Mouse (Mus musculus) intestine, embryonic 16.5 days (tissue): ENCODE measurements around the gene Grin2b. TPM values are rescaled to one million over a fixed set of nuclear protein-coding genes. Genes with fewer than 3 reads are reported as not detected.

ENCODE experiments used
- ATAC-seq: fragments of 200-750 bp; cut with Nextera tagmentation; 2 replicates; pipeline ENCODE4 v1.8.0; 2017; ENCODE audit warnings: moderate TSS enrichment, moderate library complexity
- H3K27ac ChIP-seq: fragments of 300-500 bp; sonication (generic); 2 replicates; pipeline ENCODE4 v1.5.1; 2014; ENCODE audit warnings: mild to moderate bottlenecking, low read length
- H3K27me3 ChIP-seq: fragments of 300-500 bp; sonication (generic); replicated peaks from 2 replicates; pipeline ENCODE4 v1.6.1; 2014; ENCODE audit warnings: low read length, control low read depth, mixed read lengths; ENCODE audit not compliant: control insufficient read depth, insufficient read depth
- H3K36me3 ChIP-seq: fragments of 300-500 bp; sonication (generic); 2 replicates; pipeline ENCODE4 v1.6.1; 2014; ENCODE audit warnings: low read length, control low read depth; ENCODE audit not compliant: control insufficient read depth, insufficient read depth
- H3K4me1 ChIP-seq: fragments of 300-500 bp; sonication (generic); 2 replicates; pipeline ENCODE4 v1.6.1; 2014; ENCODE audit warnings: low read length, control low read depth, mixed read lengths; ENCODE audit not compliant: control insufficient read depth, insufficient read depth
- H3K4me2 ChIP-seq: fragments of 300-500 bp; sonication (generic); 2 replicates; pipeline ENCODE4 v1.6.1; 2014; ENCODE audit warnings: low read depth, low read length, control low read depth
- H3K4me3 ChIP-seq: fragments of 300-500 bp; sonication (generic); 2 replicates; pipeline ENCODE4 v1.5.1; 2014; ENCODE audit warnings: mild to moderate bottlenecking, low read length
- H3K9ac ChIP-seq: fragments of 300-500 bp; sonication (generic); 2 replicates; pipeline ENCODE4 v1.6.1; 2014; ENCODE audit warnings: low read depth, low read length
- H3K9me3 ChIP-seq: fragments of 300-500 bp; sonication (generic); 2 replicates; pipeline ENCODE4 v1.6.1; 2016; ENCODE audit warnings: low read length, control low read depth; ENCODE audit not compliant: control insufficient read depth
- WGBS: fragments of 180-500 bp; shearing (Covaris S2); extraction: QIAGEN DNeasy Blood & Tissue Kit; methylation state at CpG from one replicate; pipeline ENCODE4 v1.1.7; 2014; 5-methylcytosine and 5-hydroxymethylcytosine counted together
- polyA plus RNA-seq: library from polyadenylated mRNA; unstranded; fragments of >200 nt; fragmentation: Nextera tagmentation; extraction: Ambion mirVana; gene quantifications from 2 replicates; pipeline ENCODE4 v1.2.1, GENCODE M21; 2015

Gene Grin2b
- polyA plus RNA-seq, 1 experiment from 2014 or later: not detected

- Histone ChIP-seq H3K36me3 (no peaks in the 10 kb centered on the region), H3K4me3 (no peak overlapping the region), H3K9ac (no peak overlapping the region), H3K4me1 (no peaks in the 10 kb centered on the region), H3K4me2 (no peak overlapping the region), H3K9me3 (no peaks in the 10 kb centered on the region), H3K27me3 (no peaks in the 10 kb centered on the region), H3K27ac (no peak overlapping the region)
- no peak for ATAC-seq
- WGBS: 75% methylated on average over 3 of the region's 3 CpGs
Measured at GRCm38 (mm10) chr6:135993897-135994296, 179.4 kb downstream of the Grin2b start.

GRCm38 (mm10) chr6:135993378-135993777 is 179.9 kb downstream of the Grin2b start:
- no peaks in the 10 kb centered on the region for H3K9me3 ChIP-seq
- no peak overlapping the region for H3K4me3 ChIP-seq
- H3K36me3 ChIP-seq: no peaks in the 10 kb centered on the region
- H3K4me1 ChIP-seq: no peaks in the 10 kb centered on the region
- no peak overlapping the region for H3K27ac ChIP-seq
- H3K27me3 ChIP-seq: no peaks in the 10 kb centered on the region
- no peak overlapping the region for H3K4me2 ChIP-seq
- ATAC-seq: no peak
- no peak overlapping the region for H3K9ac ChIP-seq
- WGBS: 90% methylated on average over 11 of the region's 11 CpGs

- Histone ChIP-seq H3K4me1 (0 out of 2 replicates have a peak, but pooled peaks cover 3% of the 10 kb centered on the region), H3K4me2 (no peak overlapping the region), H3K9me3 (no peaks in the 10 kb centered on the region), H3K9ac (no peak overlapping the region), H3K27ac (no peak overlapping the region), H3K4me3 (no peak overlapping the region), H3K27me3 (no peaks in the 10 kb centered on the region), H3K36me3 (no peaks in the 10 kb centered on the region)
- 47% methylated on average over 3 of the region's 3 CpGs for WGBS
- ATAC-seq: no peak
Measured at GRCm38 (mm10) chr6:135976106-135976505, 197.2 kb downstream of the Grin2b start.

GRCm38 (mm10) chr6:135972481-135972880 is 200.8 kb downstream of the Grin2b start:
- H3K9ac ChIP-seq: no peak overlapping the region

GRCm38 (mm10) chr6:135971481-135971880 is 201.8 kb downstream of the Grin2b start:
- H3K9ac ChIP-seq: no peak overlapping the region
- 96% methylated on average over 4 of the region's 4 CpGs for WGBS
- H3K27ac ChIP-seq: no peak overlapping the region
- no peak overlapping the region for H3K4me2 ChIP-seq
- ATAC-seq: no peak
- H3K4me1 ChIP-seq: 0 out of 2 replicates have a peak, but pooled peaks cover 3% of the 10 kb centered on the region
- H3K4me3 ChIP-seq: no peak overlapping the region
- no peaks in the 10 kb centered on the region for H3K9me3 ChIP-seq
- H3K27me3 ChIP-seq: no peaks in the 10 kb centered on the region
- H3K36me3 ChIP-seq: no peaks in the 10 kb centered on the region

More at GRCm38 (mm10) chr6:135972481-135972880, 200.8 kb downstream of the Grin2b start:
- Histone ChIP-seq H3K27me3 (no peaks in the 10 kb centered on the region), H3K36me3 (no peaks in the 10 kb centered on the region), H3K4me1 (0 out of 2 replicates have a peak, but pooled peaks cover 3% of the 10 kb centered on the region), H3K9me3 (no peaks in the 10 kb centered on the region), H3K27ac (no peak overlapping the region), H3K4me3 (no peak overlapping the region), H3K4me2 (no peak overlapping the region)
- WGBS: 60% methylated on average over 9 of the region's 9 CpGs
- ATAC-seq: no peak

- 57% methylated on average over 3 of the region's 3 CpGs for WGBS
Measured at GRCm38 (mm10) chr6:135970716-135971318, 202.5 kb downstream of the Grin2b start.

GRCm38 (mm10) chr6:135961766-135962165 is 211.5 kb downstream of the Grin2b start:
- Histone ChIP-seq H3K9ac (no peak overlapping the region), H3K9me3 (no peaks in the 10 kb centered on the region), H3K4me2 (no peak overlapping the region), H3K36me3 (no peaks in the 10 kb centered on the region), H3K27ac (no peak overlapping the region), H3K4me3 (no peak overlapping the region), H3K27me3 (no peaks in the 10 kb centered on the region), H3K4me1 (0 out of 2 replicates have a peak, but pooled peaks cover 2% of the 10 kb centered on the region)
- ATAC-seq: no peak
- WGBS: 51% methylated on average over 9 of the region's 9 CpGs

More at GRCm38 (mm10) chr6:135970716-135971318, 202.5 kb downstream of the Grin2b start:
- Histone ChIP-seq H3K36me3 (no peaks in the 10 kb centered on the region), H3K27ac (no peak overlapping the region), H3K4me3 (no peak overlapping the region), H3K9ac (no peak overlapping the region), H3K9me3 (no peaks in the 10 kb centered on the region), H3K4me2 (no peak overlapping the region), H3K27me3 (no peaks in the 10 kb centered on the region), H3K4me1 (0 out of 2 replicates have a peak, but pooled peaks cover under 1% of the 10 kb centered on the region)
- ATAC-seq: no peak

- no peak for ATAC-seq
- Histone ChIP-seq H3K4me2 (no peak overlapping the region), H3K4me3 (no peak overlapping the region), H3K9ac (no peak overlapping the region), H3K27me3 (no peaks in the 10 kb centered on the region), H3K9me3 (no peaks in the 10 kb centered on the region), H3K27ac (no peak overlapping the region), H3K4me1 (no peaks in the 10 kb centered on the region), H3K36me3 (no peaks in the 10 kb centered on the region)
- 89% methylated on average over 10 of the region's 10 CpGs for WGBS
Measured at GRCm38 (mm10) chr6:135959629-135960028, 213.7 kb downstream of the Grin2b start.

- no peak overlapping the region for H3K4me2 ChIP-seq
- no peaks in the 10 kb centered on the region for H3K36me3 ChIP-seq
- WGBS: 84% methylated on average over 5 of the region's 5 CpGs
- no peaks in the 10 kb centered on the region for H3K27me3 ChIP-seq
- no peak for ATAC-seq
- no peak overlapping the region for H3K27ac ChIP-seq
- H3K9ac ChIP-seq: no peak overlapping the region
- H3K4me1 ChIP-seq: no peaks in the 10 kb centered on the region
- H3K9me3 ChIP-seq: no peaks in the 10 kb centered on the region
- H3K4me3 ChIP-seq: no peak overlapping the region
Measured at GRCm38 (mm10) chr6:135951666-135952065, 221.6 kb downstream of the Grin2b start.

GRCm38 (mm10) chr6:135945511-135945910 is 227.8 kb downstream of the Grin2b start:
- Histone ChIP-seq H3K9ac (no peak overlapping the region), H3K4me2 (no peak overlapping the region), H3K27ac (no peak overlapping the region), H3K4me3 (no peak overlapping the region), H3K27me3 (no peaks in the 10 kb centered on the region), H3K9me3 (no peaks in the 10 kb centered on the region), H3K36me3 (no peaks in the 10 kb centered on the region), H3K4me1 (no peaks in the 10 kb centered on the region)
- no peak for ATAC-seq
- 81% methylated on average over 5 of the region's 5 CpGs for WGBS
